Mouse (Mus musculus): ENCODE measurements around the gene Sall4.

DNA sequence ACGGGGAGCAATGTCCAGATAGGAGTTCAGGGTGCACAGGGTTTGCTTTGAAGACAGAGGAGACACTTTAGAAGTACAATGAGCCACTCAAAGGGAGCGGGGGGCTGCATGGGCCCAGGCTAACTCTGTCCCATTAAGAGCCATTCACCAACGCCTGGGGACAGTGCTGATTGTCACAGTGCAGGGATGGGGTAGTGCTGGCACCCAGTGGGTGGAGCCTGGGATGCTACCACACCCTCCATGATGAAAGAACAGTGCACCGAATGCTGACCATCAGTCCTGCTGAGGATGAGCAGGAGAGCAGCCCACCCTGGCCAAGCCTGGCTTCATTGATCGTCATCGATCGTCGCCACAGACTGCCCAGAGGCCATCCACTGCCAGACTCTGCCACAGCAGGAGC is 36.5 kb downstream of the Sall4 start:
- TF ChIP-seq CTCF (IDR thresholded peaks at IDR 0.05; ENCODE audit: borderline replicate concordance, insufficient read depth, low read length) (no peak), POLR2A (IDR thresholded peaks at IDR 0.05; ENCODE audit: low read depth, low read length) (no peak)

All from embryonic fibroblast, embryonic 13.5 days (primary cell).